Comparison of ENCODE assay signal across 8 mouse cellular contexts in genomic region chr9:15709599-15710381, GRCm38 (mm10). TPM values are rescaled to one million over a fixed set of nuclear protein-coding genes. Genes with fewer than 3 reads are reported as not detected.
A peak's percentile ranks its signal among the peaks of the same experiment; 100 is the strongest.
DNase-seq lines count a peak whose midpoint lies in the region; ATAC-seq lines count a peak whose summit lies in the region.

TSS of gene Slc36a4 (plus strand) at chr9:15709738.

- peak; percentile 77 for DNase-seq in NIH3T3 (ENCODE audit: low read depth)
- peak; percentile 87 to 93 for DNase-seq in cerebellum, postnatal 10 days
- peak; percentile 66 for DNase-seq in gastrocnemius, adult 18-20 months (ENCODE audit: low spot score)
- peak; percentile 72 to 82 for DNase-seq in left cerebral cortex, adult 18-20 months (ENCODE audit: low spot score in 2 of 2)
- peak; percentile 83 for DNase-seq in lung, postnatal 4 days
- peak; percentile 88 for DNase-seq in retina, postnatal 1 day
- DNase-seq in thymus, postnatal 4 days = peak; percentile 81

- peak within 1 kb of the TSS; percentile 59 for H3K4me2 ChIP-seq in hindbrain, embryonic 16.5 days (ENCODE audit: low read length)

- no peaks in the 10 kb centered on the region for H3K27me3 ChIP-seq in hindbrain, embryonic 16.5 days (replicated peaks; ENCODE audit: control insufficient read depth, insufficient read depth, low read length)

- ATAC-seq in hindbrain, embryonic 16.5 days = peak; percentile 95

- H3K27ac ChIP-seq in hindbrain, embryonic 16.5 days (ENCODE audit: low read depth, low read length) = peak within 1 kb of the TSS; percentile 95

- H3K4me1 ChIP-seq in hindbrain, embryonic 16.5 days (ENCODE audit: control insufficient read depth, insufficient read depth, low read depth, low read length) = peaks cover 17% of the 10 kb centered on the region

- no peaks in the 10 kb centered on the region for H3K9me3 ChIP-seq in hindbrain, embryonic 16.5 days (ENCODE audit: control insufficient read depth, low read length)

- WGBS in hindbrain, embryonic 16.5 days = under 1% methylated on average over 65 of the region's 75 CpGs

- H3K4me3 ChIP-seq in hindbrain, embryonic 16.5 days (ENCODE audit: low read length) = peak within 1 kb of the TSS; percentile 84

- peak within 1 kb of the TSS; percentile 95 for H3K9ac ChIP-seq in hindbrain, embryonic 16.5 days (ENCODE audit: low read depth, low read length)

- H3K36me3 ChIP-seq in hindbrain, embryonic 16.5 days (ENCODE audit: control insufficient read depth, insufficient read depth, low read length) = no peaks in the 10 kb centered on the region

RNA-seq across cellular contexts. Expression of gene Slc36a4, which starts in this region (rescaled TPM):
- total RNA-seq in gastrocnemius, adult 18-20 months (2021) = 1 to 10 TPM; 1.2 to 1.8 TPM
- 27.7 and 28.7 TPM in 2 replicates for polyA plus RNA-seq in hindbrain, embryonic 16.5 days (2015; fragmentation: Nextera tagmentation; extraction: Ambion mirVana)
- 10 to 100 TPM; 48.9 to 49.5 TPM for total RNA-seq in left cerebral cortex, adult 18-20 months (2021)

Comparison
In these comparisons a context has a peak if more than half of its experiments do, and no peak if none do; other contexts are left out.
1. Peak in every context shown above with its lines: DNase-seq, ATAC-seq, H3K4me3 ChIP-seq and H3K27ac ChIP-seq.
2. RNA of gene Slc36a4 (total RNA-seq): 48.9 to 49.5 TPM in left cerebral cortex, adult 18-20 months; 1.2 to 1.8 TPM in gastrocnemius, adult 18-20 months; every median in the first group is over 10 times any median in the second.